Mouse (Mus musculus) heart, postnatal 0 days (tissue): ENCODE results near the gene Plekha1.

Source experiments
- CTCF ChIP-seq: IDR thresholded peaks from 2 replicates; pipeline ENCODE4 v1.5.1; 2016; ENCODE audit warnings: antibody characterized with exemption, control low read depth, low read depth
- EP300 ChIP-seq: IDR thresholded peaks from 2 replicates; pipeline ENCODE4 v1.6.1; 2016; ENCODE audit warnings: antibody characterized with exemption, low read depth

GRCm38 (mm10) chr7:130890871-130891270, 25.3 kb downstream of the Plekha1 start:
- TF ChIP-seq EP300 (no peak), CTCF (no peak)
